Mouse (Mus musculus): ENCODE measurements at regions not wholly inside any gene's neighbourhood (a gene's known extent, or its start where the extent isn't known, plus 50 kb on each side); places are given as distances from the start of the nearest gene placed in this dataset.

- TF ChIP-seq CTCF (IDR thresholded peaks at IDR 0.05; ENCODE audit: control insufficient read depth, insufficient read depth, insufficient replicate concordance, low read depth, low read length) (no peak), POLR2A (IDR thresholded peaks at IDR 0.05; ENCODE audit: control insufficient read depth, low read depth, low read length) (no peak)
These were observed 135.0 kb upstream of the Spin1 start for GRCm38 (mm10) chr13:50965678-50966077.
